Mouse (Mus musculus) kidney, adult 2 months (tissue): ENCODE measurements around the gene Dnase1l1. TPM values are rescaled to one million over a fixed set of nuclear protein-coding genes. Genes with fewer than 3 reads are reported as not detected.
A peak's percentile ranks its signal among the peaks of the same experiment; 100 is the strongest.

Source experiments
- DNase-seq: peaks from one replicate; pipeline ENCODE4 v3.0.0; 2021
- H3K27ac ChIP-seq: fragments of 200-500 bp; 2 replicates; pipeline ENCODE4 v1.5.1; 2012; ENCODE audit warnings: low read depth, low read length, control low read depth, inconsistent platforms; ENCODE audit not compliant: insufficient read depth
- H3K27me3 ChIP-seq: fragments of 200-500 bp; replicated peaks from 2 replicates; pipeline ENCODE4 v1.6.1; 2012; ENCODE audit warnings: mild to moderate bottlenecking, moderate library complexity, low read length, inconsistent platforms; ENCODE audit not compliant: control insufficient read depth, insufficient read depth
- H3K36me3 ChIP-seq: fragments of 200-500 bp; 2 replicates; pipeline ENCODE4 v1.6.1; 2012; ENCODE audit warnings: mild to moderate bottlenecking, moderate library complexity, low read length, inconsistent platforms; ENCODE audit not compliant: control insufficient read depth, insufficient read depth
- H3K4me1 ChIP-seq: fragments of 200-500 bp; 2 replicates; pipeline ENCODE4 v1.6.1; 2011; ENCODE audit warnings: low read length; ENCODE audit not compliant: control insufficient read depth, insufficient read depth
- H3K4me3 ChIP-seq: fragments of 200-500 bp; 2 replicates; pipeline ENCODE4 v1.5.1; 2011; ENCODE audit warnings: mild to moderate bottlenecking, low read depth, low read length, control low read depth; ENCODE audit not compliant: insufficient read depth
- CTCF ChIP-seq: fragments of 200-500 bp; conservative IDR thresholded peaks from 2 replicates; pipeline ENCODE4 v1.5.1; 2011; ENCODE audit warnings: low read depth, mild to moderate bottlenecking, control low read depth, low read length, moderate library complexity, mixed read lengths; ENCODE audit not compliant: insufficient read depth, insufficient read length
- POLR2A ChIP-seq: fragments of 200-500 bp; IDR thresholded peaks from one replicate; pipeline ENCODE4 v1.6.1; 2011; ENCODE audit warnings: low read depth, low read length, control low read depth
- WGBS: fragments of 180-500 bp; shearing (Covaris S2); methylation state at CpG from one replicate; pipeline ENCODE4 v1.1.7; 2018; 5-methylcytosine and 5-hydroxymethylcytosine counted together
- polyA plus RNA-seq: library from polyadenylated mRNA; depleted of rRNA; stranded (reverse); fragments of >200 nt; gene quantifications from 2 replicates; pipeline ENCODE4 v1.2.3, GENCODE M21; 2012; rRNA removed

Gene Dnase1l1
- 26.0 and 26.1 TPM in 2 replicates for polyA plus RNA-seq

- Histone ChIP-seq H3K4me3 (peak within 1 kb of the TSS; percentile 95), H3K27ac (peak within 1 kb of the TSS; percentile 93), H3K36me3 (no peaks in the 10 kb centered on the region), H3K4me1 (no peaks in the 10 kb centered on the region; the same call in 1 of the 2 replicates), H3K27me3 (no peaks in the 10 kb centered on the region)
- TF ChIP-seq POLR2A (peak; percentile 52), CTCF (0 out of 2 replicates have a peak, but pooled peaks have one; percentile 7)
- DNase-seq = peak; percentile 95
- 0% methylated on average over 15 of the region's 16 CpGs for WGBS
Measured at GRCm38 (mm10) chrX:74281732-74282394, at the start of gene Dnase1l1, which contains the start of gene Taz. TSS of gene Dnase1l1 (minus strand) at chrX:74282337. TSS of gene Taz (plus strand) at chrX:74281912.

- no peak overlapping the region for H3K27ac ChIP-seq
- no peaks in the 10 kb centered on the region for H3K36me3 ChIP-seq
- no peak overlapping the region for H3K4me3 ChIP-seq
- no peaks in the 10 kb centered on the region for H3K4me1 ChIP-seq
- DNase-seq = no peak
- WGBS = 63% methylated on average over 2 of the region's 2 CpGs
- TF ChIP-seq POLR2A = no peak
- TF ChIP-seq CTCF = no peak
- H3K27me3 ChIP-seq = no peaks in the 10 kb centered on the region
Measured at GRCm38 (mm10) chrX:74330166-74330930, 48.2 kb upstream of the Dnase1l1 start.

- TF ChIP-seq CTCF = no peak
- no peak for TF ChIP-seq POLR2A
- H3K27ac ChIP-seq = no peak overlapping the region
- peak overlapping the region; percentile 52 for H3K4me3 ChIP-seq
- no peaks in the 10 kb centered on the region for H3K36me3 ChIP-seq
- H3K27me3 ChIP-seq = no peaks in the 10 kb centered on the region
- H3K4me1 ChIP-seq = no peaks in the 10 kb centered on the region
- WGBS = 20% methylated on average over 10 of the region's 10 CpGs
- DNase-seq = no peak
Measured at GRCm38 (mm10) chrX:74329215-74329671, 47.1 kb upstream of the Dnase1l1 start.

GRCm38 (mm10) chrX:74328725-74329161 lies 46.6 kb upstream of the Dnase1l1 start, which contains the start of gene Plxna3:
TSS of gene Plxna3 (plus strand) at chrX:74329066.
- 0 out of 2 replicates have a peak within 1 kb of the TSS, but pooled peaks have one; percentile 39 for H3K27ac ChIP-seq
- no peak for TF ChIP-seq POLR2A
- TF ChIP-seq CTCF = no peak
- no peaks in the 10 kb centered on the region for H3K4me1 ChIP-seq
- H3K36me3 ChIP-seq = no peaks in the 10 kb centered on the region
- peak within 1 kb of the TSS; percentile 52 for H3K4me3 ChIP-seq
- WGBS = 0% methylated on average over 15 of the region's 30 CpGs
- no peaks in the 10 kb centered on the region for H3K27me3 ChIP-seq
- peak; percentile 73 for DNase-seq

- Histone ChIP-seq H3K27me3 (no peaks in the 10 kb centered on the region), H3K36me3 (no peaks in the 10 kb centered on the region), H3K4me1 (peaks cover 13% of the 10 kb centered on the region; the same call in 1 of the 2 replicates), H3K27ac (peak within 1 kb of the TSS; percentile 93), H3K4me3 (peak within 1 kb of the TSS; percentile 92)
- no peak for TF ChIP-seq CTCF
- TF ChIP-seq POLR2A = peak; percentile 45
- WGBS = 1% methylated on average over 59 of the region's 59 CpGs
- DNase-seq = peak; percentile 94
Measured at GRCm38 (mm10) chrX:74312540-74313464, 30.7 kb upstream of the Dnase1l1 start, which contains the start of gene Fam50a. TSS of gene Fam50a (plus strand) at chrX:74313033.
